8 mouse cellular contexts compared by ENCODE assay signal in the genomic region with DNA sequence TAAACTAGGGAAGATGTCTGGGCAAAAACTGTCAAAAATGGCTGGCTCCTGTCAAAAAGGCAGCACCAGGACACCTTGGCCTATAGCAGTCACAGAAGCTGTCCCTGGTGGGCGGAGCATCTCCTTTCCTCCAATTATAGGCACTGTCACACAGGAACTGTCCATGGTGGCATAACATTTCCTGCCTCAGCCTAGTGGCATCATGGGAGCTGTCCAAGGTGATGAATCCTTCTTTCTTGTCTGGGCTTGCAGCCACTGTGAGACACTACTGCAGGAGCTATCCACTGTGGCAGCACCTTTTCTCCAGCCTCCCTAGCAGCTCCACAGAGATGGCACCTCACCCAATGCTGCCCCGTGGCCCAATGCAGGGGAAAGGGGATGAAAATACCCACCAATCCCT. TPM values are rescaled to one million over a fixed set of nuclear protein-coding genes. Genes with fewer than 3 reads are reported as not detected.
DNase-seq lines count a peak whose midpoint lies in the region; ATAC-seq and TF ChIP-seq lines count a peak whose summit lies in the region.

No protein-coding gene starts in this region.

- TF ChIP-seq CTCF in spleen, adult 2 months (IDR thresholded peaks at IDR 0.05; ENCODE audit: extremely low read depth, insufficient read depth, insufficient read length, insufficient replicate concordance): no peak

- DNase-seq in kidney, adult 11 months: peak; percentile 5
- peak; percentile 45 for DNase-seq in limb, embryonic 14.5 days (ENCODE audit: low spot score)
- peak; percentile 10 to 14 for DNase-seq in spleen, adult 2 months (ENCODE audit: low read depth in 1 of 2, low spot score in 2 of 2)
- no peak for DNase-seq in right cerebral cortex, adult 18-20 months
- DNase-seq in left cerebral cortex, adult 8-10 months (ENCODE audit: low spot score in 2 of 2): no peak
- no peak for DNase-seq in right cerebral cortex, postnatal 10 days (ENCODE audit: low spot score in 2 of 2)

- no peak overlapping the region for H3K4me3 ChIP-seq in kidney, embryonic 16.5 days (ENCODE audit: low read length)
- no peak overlapping the region for H3K4me3 ChIP-seq in limb, embryonic 14.5 days (replicated peaks; ENCODE audit: low read length)
- H3K4me3 ChIP-seq in spleen, adult 2 months (ENCODE audit: extremely low read depth, insufficient read depth, insufficient read length): no peak overlapping the region

- no peaks in the 10 kb centered on the region for H3K27me3 ChIP-seq in kidney, embryonic 16.5 days (ENCODE audit: insufficient read depth, low read length)
- H3K27me3 ChIP-seq in limb, embryonic 14.5 days (ENCODE audit: control insufficient read depth, insufficient read depth, low read length): no peaks in the 10 kb centered on the region
- H3K27me3 ChIP-seq in spleen, adult 2 months (ENCODE audit: control insufficient read depth, insufficient read depth, low read length): no peaks in the 10 kb centered on the region

- 86% methylated on average over 2 of the region's 2 CpGs for WGBS in kidney, embryonic 16.5 days
- WGBS in limb, embryonic 14.5 days: 90% methylated on average over 2 of the region's 2 CpGs
- WGBS in spleen, adult 2 months: 88% methylated on average over 2 of the region's 2 CpGs

- no peak overlapping the region for H3K9ac ChIP-seq in kidney, embryonic 16.5 days (replicated peaks; ENCODE audit: low read length)
- no peak overlapping the region for H3K9ac ChIP-seq in limb, embryonic 14.5 days (ENCODE audit: low read depth, low read length, severe bottlenecking)

- no peaks in the 10 kb centered on the region for H3K9me3 ChIP-seq in kidney, embryonic 16.5 days (ENCODE audit: low read length)
- no peaks in the 10 kb centered on the region for H3K9me3 ChIP-seq in limb, embryonic 14.5 days (ENCODE audit: control insufficient read depth, low read length)

- no peaks in the 10 kb centered on the region for H3K4me1 ChIP-seq in kidney, embryonic 16.5 days (ENCODE audit: insufficient read depth, low read length)
- H3K4me1 ChIP-seq in limb, embryonic 14.5 days (ENCODE audit: control insufficient read depth, insufficient read depth, low read length): no peaks in the 10 kb centered on the region
- no peaks in the 10 kb centered on the region for H3K4me1 ChIP-seq in spleen, adult 2 months (ENCODE audit: control insufficient read depth, insufficient read depth, insufficient read length)

- ATAC-seq in kidney, embryonic 16.5 days (ENCODE audit: low FRiP score, low TSS enrichment): no peak
- peak; percentile 100 for ATAC-seq in common myeloid progenitor, adult 5-6 weeks (replicated peaks; ENCODE audit: low read depth, poor library complexity, severe bottlenecking)
- no peak for ATAC-seq in limb, embryonic 14.5 days (ENCODE audit: low FRiP score, low read depth)

- H3K27ac ChIP-seq in kidney, embryonic 16.5 days (ENCODE audit: low read length): no peak overlapping the region
- no peak overlapping the region for H3K27ac ChIP-seq in limb, embryonic 14.5 days (replicated peaks; ENCODE audit: low read depth, low read length)
- H3K27ac ChIP-seq in spleen, adult 2 months (ENCODE audit: insufficient read depth, low read length): no peak overlapping the region

- H3K36me3 ChIP-seq in kidney, embryonic 16.5 days (ENCODE audit: insufficient read depth, low read length): peaks cover 6% of the 10 kb centered on the region; the same call in 1 of the 2 replicates
- no peaks in the 10 kb centered on the region for H3K36me3 ChIP-seq in limb, embryonic 14.5 days (ENCODE audit: control insufficient read depth, insufficient read depth, low read length)
- H3K36me3 ChIP-seq in spleen, adult 2 months (ENCODE audit: control insufficient read depth, insufficient read depth, low read length): peaks cover 3% of the 10 kb centered on the region

- no peak overlapping the region for H3K4me2 ChIP-seq in kidney, embryonic 16.5 days (replicated peaks; ENCODE audit: low read depth, low read length)
- no peak overlapping the region for H3K4me2 ChIP-seq in limb, embryonic 14.5 days (replicated peaks; ENCODE audit: low read depth, low read length, severe bottlenecking)

- no peak for TF ChIP-seq POLR2A in limb, embryonic 14.5 days (IDR thresholded peaks at IDR 0.05; ENCODE audit: borderline replicate concordance, extremely low read depth, insufficient read depth, insufficient read length)
- no peak for TF ChIP-seq POLR2A in spleen, adult 2 months (IDR thresholded peaks at IDR 0.05; ENCODE audit: low read depth, low read length)

RNA-seq across cellular contexts. Expression of a gene that starts 28.3 kb away (rescaled TPM):
- 9.1 and 10.9 TPM in 2 replicates for polyA plus RNA-seq in kidney, embryonic 16.5 days (2015; fragmentation: Nextera tagmentation; extraction: Ambion mirVana)
- 23.6 and 25.5 TPM in 2 replicates for total RNA-seq in common myeloid progenitor, adult 5-6 weeks (2017)
- 7.2 and 7.8 TPM in 2 replicates for polyA plus RNA-seq in limb, embryonic 14.5 days (2012; rRNA removed)
- polyA plus RNA-seq in limb, embryonic 14.5 days (2014; fragmentation: Nextera tagmentation; extraction: Ambion mirVana): 8.1 and 9.9 TPM in 2 replicates
- polyA plus RNA-seq in spleen, adult 2 months (2012; rRNA removed): 4.9 and 6.3 TPM in 2 replicates
- 10 to 100 TPM in 3 of 4 experiments, 1 to 10 TPM in 1; 9.6 to 13.7 (median 12.3) TPM for total RNA-seq in left cerebral cortex, adult 8-10 months (2022)

RNA-seq across cellular contexts. Expression of a gene that starts 56.1 kb away (rescaled TPM):
- polyA plus RNA-seq in kidney, embryonic 16.5 days (2015; fragmentation: Nextera tagmentation; extraction: Ambion mirVana): 0.37 and 0.48 TPM in 2 replicates
- not detected in 2 replicates for total RNA-seq in common myeloid progenitor, adult 5-6 weeks (2017)
- 0.27 and 0.36 TPM in 2 replicates for polyA plus RNA-seq in limb, embryonic 14.5 days (2012; rRNA removed)
- 1.1 and 1.3 TPM in 2 replicates for polyA plus RNA-seq in limb, embryonic 14.5 days (2014; fragmentation: Nextera tagmentation; extraction: Ambion mirVana)
- polyA plus RNA-seq in spleen, adult 2 months (2012; rRNA removed): not detected in 2 replicates
- total RNA-seq in left cerebral cortex, adult 8-10 months (2022): not detected

Comparison
In these comparisons a context has a peak if more than half of its experiments do, and no peak if none do; other contexts are left out.
1. DNase-seq: peak in kidney, adult 11 months (single experiment), limb, embryonic 14.5 days (single experiment) and spleen, adult 2 months (2 of 2); none in right cerebral cortex, adult 18-20 months (single experiment), left cerebral cortex, adult 8-10 months (0 of 2) and right cerebral cortex, postnatal 10 days (0 of 2).